Mouse (Mus musculus) small intestine, adult 2 months (tissue): ENCODE data around the gene Olfr320. TPM values are rescaled to one million over a fixed set of nuclear protein-coding genes. Genes with fewer than 3 reads are reported as not detected.
"Not testable (repeated sequence)": the region's sequence is repeated elsewhere in the genome, so short reads cannot be mapped to it uniquely, and the experiment has no call there.

Source experiments
- H3K27ac ChIP-seq: fragments of 200-500 bp; 2 replicates; pipeline ENCODE4 v1.5.1; 2012; ENCODE audit warnings: low read depth, low read length, control low read depth, inconsistent platforms; ENCODE audit not compliant: insufficient read depth
- H3K27me3 ChIP-seq: fragments of 200-500 bp; 2 replicates; pipeline ENCODE4 v1.6.1; 2012; ENCODE audit warnings: mild to moderate bottlenecking, moderate library complexity, low read length, inconsistent platforms; ENCODE audit not compliant: control insufficient read depth, insufficient read depth
- H3K36me3 ChIP-seq: fragments of 200-500 bp; 2 replicates; pipeline ENCODE4 v1.6.1; 2012; ENCODE audit warnings: mild to moderate bottlenecking, low read length, control low read depth, inconsistent platforms; ENCODE audit not compliant: control insufficient read depth, insufficient read depth
- H3K4me1 ChIP-seq: fragments of 200-500 bp; 2 replicates; pipeline ENCODE4 v1.6.1; 2012; ENCODE audit warnings: low read length, inconsistent platforms, mixed read lengths; ENCODE audit not compliant: control insufficient read depth, insufficient read depth, insufficient read length
- H3K4me3 ChIP-seq: fragments of 200-500 bp; 2 replicates; pipeline ENCODE4 v1.5.1; 2012; ENCODE audit warnings: low read depth, mild to moderate bottlenecking, control low read depth, inconsistent platforms, low read length, moderate library complexity
- CTCF ChIP-seq: fragments of 200-500 bp; IDR thresholded peaks from 2 replicates; pipeline ENCODE4 v1.5.1; 2012; ENCODE audit warnings: low read depth, mild to moderate bottlenecking, control low read depth, inconsistent platforms, low read length, moderate library complexity, mixed read lengths; ENCODE audit not compliant: insufficient replicate concordance, insufficient read length; ENCODE audit errors: extremely low read depth
- POLR2A ChIP-seq: fragments of 200-500 bp; IDR thresholded peaks from 2 replicates; pipeline ENCODE4 v1.6.1; 2012; ENCODE audit warnings: low read depth, mild to moderate bottlenecking, control low read depth, inconsistent platforms, low read length, moderate library complexity
- WGBS: fragments of 180-500 bp; shearing (Covaris S2); methylation state at CpG from one replicate; pipeline ENCODE4 v1.1.7; 2018; 5-methylcytosine and 5-hydroxymethylcytosine counted together
- polyA plus RNA-seq: library from polyadenylated mRNA; depleted of rRNA; stranded (reverse); fragments of >200 nt; gene quantifications from 2 replicates; pipeline ENCODE4 v1.2.3, GENCODE M21; 2012

Gene Olfr320
- polyA plus RNA-seq, 1 experiment = not detected

- WGBS = 16% methylated on average over 6 of the region's 6 CpGs
- H3K36me3 ChIP-seq = no peaks in the 10 kb centered on the region
- peak; percentile 83; the same call in 1 of the 2 replicates for TF ChIP-seq CTCF
- TF ChIP-seq POLR2A = no peak
- peaks cover 6% of the 10 kb centered on the region for H3K27me3 ChIP-seq
- peaks cover 6% of the 10 kb centered on the region for H3K4me1 ChIP-seq
- H3K4me3 ChIP-seq = no peak overlapping the region
- no peak overlapping the region for H3K27ac ChIP-seq
Measured at GRCm38 (mm10) chr11:58643350-58643749, 37.5 kb upstream of the Olfr320 start.

DNA sequence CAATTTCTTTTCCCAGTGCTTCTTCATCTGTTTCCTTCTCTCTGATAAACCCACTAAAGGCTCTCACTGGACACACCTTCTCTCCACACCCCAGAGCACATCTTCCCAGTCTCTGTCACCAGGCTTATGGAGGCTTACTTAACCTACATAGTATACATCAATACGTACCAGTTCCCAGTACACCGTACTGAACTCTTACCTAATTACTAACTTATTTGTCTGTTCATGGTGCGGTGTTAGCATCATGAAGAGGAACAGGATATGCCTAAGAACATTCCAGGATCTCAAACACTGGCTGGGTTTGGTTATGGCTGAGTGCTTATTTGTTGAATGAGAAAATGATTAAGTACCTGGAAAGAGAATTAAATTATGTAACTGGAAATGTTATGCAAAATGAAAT lies 25.7 kb upstream of the Olfr320 start:
- Histone ChIP-seq H3K4me3 (no peak overlapping the region), H3K27me3 (no peaks in the 10 kb centered on the region; the same call in 1 of the 2 replicates), H3K36me3 (no peaks in the 10 kb centered on the region), H3K27ac (no peak overlapping the region), H3K4me1 (no peaks in the 10 kb centered on the region)
- no peak for TF ChIP-seq POLR2A
- WGBS = 86% methylated on average over 3 of the region's 3 CpGs

DNA sequence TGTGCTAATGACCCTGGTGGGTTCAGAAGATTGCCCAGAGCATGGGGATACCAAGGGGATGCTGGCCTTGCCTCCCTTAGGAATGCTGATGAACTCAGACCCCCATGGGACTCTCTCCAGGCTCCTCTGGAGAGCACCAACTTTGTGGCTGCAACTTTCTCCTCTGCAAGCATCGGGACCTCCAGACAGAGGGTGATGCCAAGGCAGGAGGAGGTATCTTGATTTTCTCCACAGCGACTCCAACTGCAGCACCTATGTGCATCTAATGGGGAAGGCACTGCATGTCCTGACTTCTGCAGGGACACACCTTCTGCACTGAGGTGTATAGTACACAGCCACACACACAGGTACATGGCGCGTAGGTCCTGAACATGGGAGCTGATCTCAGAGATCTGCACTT lies 22.3 kb upstream of the Olfr320 start, which contains the start of gene Olfr322:
Olfr322 (plus strand) TSS at position 187 of the 400 bp plus-strand sequence.
- 84% methylated on average over 4 of the region's 4 CpGs for whole genome bisulfite sequencing
- H3K27me3 ChIP-seq = no peaks in the 10 kb centered on the region
- no peak within 1 kb of the TSS for H3K4me3 ChIP-seq
- TF ChIP-seq POLR2A (no peak), CTCF (no peak)
- no peaks in the 10 kb centered on the region for H3K4me1 ChIP-seq
- no peaks in the 10 kb centered on the region for H3K36me3 ChIP-seq
- no peak within 1 kb of the TSS for H3K27ac ChIP-seq

DNA sequence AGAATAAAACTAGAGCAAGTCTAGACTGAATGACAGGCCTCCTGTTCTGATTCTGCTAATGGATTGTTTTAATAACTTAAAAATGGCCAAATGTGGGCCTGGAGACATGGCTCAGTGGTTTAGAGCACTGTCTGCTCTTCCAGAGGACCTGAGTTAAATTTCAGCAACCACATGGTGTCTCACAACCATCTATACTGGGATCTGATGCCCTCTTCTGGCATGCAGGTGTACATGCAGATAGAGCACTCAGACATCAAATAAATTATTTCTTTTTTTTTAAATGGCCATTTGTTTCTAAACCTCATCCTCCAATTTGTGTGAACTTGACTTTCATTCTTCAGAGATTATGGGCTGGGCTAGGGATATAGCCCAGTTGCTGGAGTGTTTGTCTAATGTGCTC lies 11.6 kb upstream of the Olfr320 start:
- TF ChIP-seq POLR2A (no peak), CTCF (no peak)
- no peaks in the 10 kb centered on the region for H3K27me3 ChIP-seq

GRCm38 (mm10) chr11:58671825-58672224 lies 9.1 kb upstream of the Olfr320 start:
- Histone ChIP-seq H3K36me3 (no peaks in the 10 kb centered on the region), H3K27ac (no peak overlapping the region), H3K4me3 (no peak overlapping the region), H3K4me1 (no peaks in the 10 kb centered on the region), H3K27me3 (no peaks in the 10 kb centered on the region)
- TF ChIP-seq CTCF = no peak
- no peak for TF ChIP-seq POLR2A
- 44% methylated on average over 4 of the region's 4 CpGs for WGBS

More for the DNA sequence above, 11.6 kb upstream of the Olfr320 start:
- Histone ChIP-seq H3K36me3 (no peaks in the 10 kb centered on the region), H3K4me3 (no peak overlapping the region), H3K27ac (no peak overlapping the region), H3K4me1 (no peaks in the 10 kb centered on the region)

DNA sequence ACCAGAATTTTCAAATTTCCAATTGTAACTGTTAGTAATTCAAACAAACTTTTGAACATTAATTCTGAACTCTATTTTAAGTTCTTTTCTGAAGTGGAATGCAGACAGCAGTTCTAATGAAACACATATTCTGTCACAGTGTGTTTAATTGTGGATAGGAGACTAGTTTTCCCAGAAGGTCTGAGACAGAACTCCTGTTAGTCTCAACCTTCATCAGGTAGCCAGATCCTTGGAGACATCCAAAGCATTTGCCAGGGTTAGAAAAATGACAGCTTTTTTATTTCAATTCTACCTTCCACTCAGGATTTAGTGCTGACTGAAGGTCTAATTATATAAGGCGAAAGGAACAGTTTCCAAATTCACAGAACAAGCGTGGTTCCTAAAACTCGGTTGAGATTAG lies 18.0 kb downstream of the Olfr320 start, which contains the start of gene Olfr319:
Olfr319 (plus strand) TSS at position 301 of the 400 bp plus-strand sequence.
- 85% methylated on average over 3 of the region's 3 CpGs for WGBS
- no peak within 1 kb of the TSS for H3K4me3 ChIP-seq
- H3K4me1 ChIP-seq = no peaks in the 10 kb centered on the region
- TF ChIP-seq POLR2A (no peak), CTCF (no peak)
- no peaks in the 10 kb centered on the region for H3K36me3 ChIP-seq
- no peak within 1 kb of the TSS for H3K27ac ChIP-seq
- H3K27me3 ChIP-seq = no peaks in the 10 kb centered on the region

DNA sequence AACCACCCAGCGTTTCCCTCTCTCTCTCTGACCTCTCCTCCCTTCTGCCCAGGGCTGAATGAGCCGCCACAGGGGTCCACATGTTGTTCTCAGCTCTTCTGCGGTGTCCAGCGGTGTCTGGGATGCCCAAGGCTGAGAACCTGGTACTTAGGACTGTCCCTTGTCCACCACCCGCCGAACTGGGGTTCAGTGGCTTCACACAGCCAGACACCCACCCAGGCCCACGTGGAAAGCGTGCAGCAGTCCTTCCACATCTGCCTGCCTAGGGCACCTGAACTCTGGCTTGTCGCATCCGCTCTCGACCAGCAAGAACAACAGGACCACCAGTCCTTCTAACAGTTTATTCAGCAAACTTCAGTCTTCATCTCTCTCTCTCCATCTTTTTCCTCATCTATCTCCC lies 28.2 kb downstream of the Olfr320 start:
- no peak overlapping the region for H3K4me3 ChIP-seq
- H3K27me3 ChIP-seq = no peaks in the 10 kb centered on the region
- H3K27ac ChIP-seq = no peak overlapping the region
- WGBS = 81% methylated on average over 11 of the region's 11 CpGs
- H3K36me3 ChIP-seq = no peaks in the 10 kb centered on the region
- H3K4me1 ChIP-seq = no peaks in the 10 kb centered on the region
- TF ChIP-seq CTCF (no peak), POLR2A (no peak)

DNA sequence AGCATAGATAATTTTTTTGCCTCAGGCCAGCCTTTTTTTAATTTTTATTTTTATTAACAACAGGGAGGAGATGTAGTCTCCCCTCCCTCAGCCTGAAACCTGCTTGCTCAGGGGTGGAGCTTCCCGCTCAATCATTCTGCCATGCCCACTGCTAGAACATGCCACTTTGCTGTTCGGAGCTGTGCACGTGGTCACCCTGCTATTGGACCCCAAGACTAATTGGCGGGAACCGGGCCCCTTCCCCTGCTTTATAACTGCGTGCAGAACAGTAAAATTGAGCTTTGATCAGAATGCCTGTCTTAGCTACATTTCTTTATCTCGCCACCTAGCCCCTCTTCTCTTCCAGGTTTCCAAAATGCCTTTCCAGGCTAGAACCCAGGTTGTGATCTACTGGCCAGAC lies 36.8 kb downstream of the Olfr320 start:
- not testable (repeated sequence) for H3K36me3 ChIP-seq, H3K27me3 ChIP-seq, H3K4me3 ChIP-seq, H3K4me1 ChIP-seq, H3K27ac ChIP-seq
- WGBS = 86% methylated on average over 7 of the region's 7 CpGs
